In genomic region chr11:49652401-49653078, GRCm38 (mm10) we compare ENCODE assay signal across 8 mouse cellular contexts. TPM values are rescaled to one million over a fixed set of nuclear protein-coding genes. Genes with fewer than 3 reads are reported as not detected.
DNase-seq lines count a peak whose midpoint lies in the region; TF ChIP-seq lines count a peak whose summit lies in the region.

No protein-coding gene starts in this region.

- peak; percentile 70 for TF ChIP-seq CTCF in left cerebral cortex, adult 2 months (IDR thresholded peaks at IDR 0.05)

- no peaks in the 10 kb centered on the region for H3K36me3 ChIP-seq in megakaryocyte, embryonic 14.5 days (replicated peaks; ENCODE audit: low read length)

- H3K9me3 ChIP-seq in megakaryocyte, embryonic 14.5 days: peaks cover 15% of the 10 kb centered on the region

- H3K4me1 ChIP-seq in megakaryocyte, embryonic 14.5 days: peaks cover 41% of the 10 kb centered on the region

- intact Hi-C loops in gastrocnemius, postnatal 14 days (cut with DNase I; ENCODE audit: low total_unique reads): loop anchor here (5.0 kb wide), 1 partner anchor 215 kb away; no protein-coding TSS in a partner anchor
- intact Hi-C loops in left cerebral cortex, adult 2 months (cut with DNase I): loop anchor here (5.0 to 10.0 kb wide), 3 partner anchors 60 to 302 kb away; partner anchors contain the start of genes Cnot6 and Mapk9

- H3K4me3 ChIP-seq in left cerebral cortex, adult 2 months: no peak overlapping the region
- peak overlapping the region; percentile 72 for H3K4me3 ChIP-seq in megakaryocyte, embryonic 14.5 days (replicated peaks)

- peaks cover 21% of the 10 kb centered on the region for H3K27me3 ChIP-seq in megakaryocyte, embryonic 14.5 days (replicated peaks)

- peak; percentile 87 to 88 for DNase-seq in adrenal gland, adult 18-20 months (ENCODE audit: low spot score in 2 of 2)
- DNase-seq in embryo, embryonic 10.5 days (ENCODE audit: low spot score): peak; percentile 92
- DNase-seq in gastrocnemius, postnatal 14 days: peak; percentile 81
- peak; percentile 90 for DNase-seq in induced T-regulatory cell, adult 2 months (ENCODE audit: low read depth)
- DNase-seq in left cerebral cortex, adult 2 months (ENCODE audit: extremely low spot score in 1 of 2, low spot score in 2 of 2): peak; percentile 81 to 85
- peak; percentile 94 for DNase-seq in right cerebral cortex, postnatal 14 days
- peak; percentile 87 for DNase-seq in urinary bladder, postnatal 14 days (ENCODE audit: low spot score)

- H3K27ac ChIP-seq in left cerebral cortex, adult 2 months: peak overlapping the region; percentile 57

RNA-seq across cellular contexts. Expression of gene Scgb3a1, which starts 10.9 kb away (rescaled TPM):
- total RNA-seq in adrenal gland, adult 18-20 months (2021): not detected
- total RNA-seq in gastrocnemius, postnatal 14 days (2021): not detected
- total RNA-seq in left cerebral cortex, adult 2 months (2021): not detected
- not detected in 2 replicates for polyA plus RNA-seq in megakaryocyte, embryonic 14.5 days (2012; ENCODE audit: insufficient read depth, low replicate concordance)

RNA-seq across cellular contexts. Expression of gene Flt4, which starts 43.5 kb away (rescaled TPM):
- total RNA-seq in adrenal gland, adult 18-20 months (2021): 10 to 100 TPM; 14.4 to 14.5 TPM
- total RNA-seq in gastrocnemius, postnatal 14 days (2021): 1 to 10 TPM; 4.0 to 4.3 TPM
- total RNA-seq in left cerebral cortex, adult 2 months (2021): 1 to 10 TPM; 2.4 TPM
- 0.01 TPM in 1 of 2 replicates, not detected in the other for polyA plus RNA-seq in megakaryocyte, embryonic 14.5 days (2012; ENCODE audit: insufficient read depth, low replicate concordance)

RNA-seq across cellular contexts. Expression of gene Cnot6, which starts 60.0 kb away (rescaled TPM):
- 10 to 100 TPM; 34.5 to 42.0 TPM for total RNA-seq in adrenal gland, adult 18-20 months (2021)
- total RNA-seq in gastrocnemius, postnatal 14 days (2021): 10 to 100 TPM; 19.6 to 21.1 TPM
- total RNA-seq in left cerebral cortex, adult 2 months (2021): 10 to 100 TPM; 48.7 to 50.8 TPM
- polyA plus RNA-seq in megakaryocyte, embryonic 14.5 days (2012; ENCODE audit: insufficient read depth, low replicate concordance): 2.2 and 3.4 TPM in 2 replicates
